Mouse (Mus musculus) liver, embryonic 16.5 days (tissue): ENCODE results near the gene Zmynd8. TPM values are rescaled to one million over a fixed set of nuclear protein-coding genes. Genes with fewer than 3 reads are reported as not detected.

ENCODE experiments used
- ATAC-seq: fragments of 200-750 bp; cut with Nextera tagmentation; 2 replicates; pipeline ENCODE4 v1.8.0; 2017; ENCODE audit warnings: low read depth, mild to moderate bottlenecking, moderate number of reproducible peaks, moderate library complexity
- H3K27ac ChIP-seq: fragments of 300-500 bp; sonication (generic); 2 replicates; pipeline ENCODE4 v1.5.1; 2014; ENCODE audit warnings: mild to moderate bottlenecking, low read length
- H3K27me3 ChIP-seq: fragments of 300-500 bp; sonication (generic); 2 replicates; pipeline ENCODE4 v1.6.1; 2014; ENCODE audit warnings: low read depth, low read length, mixed read lengths; ENCODE audit not compliant: control insufficient read depth, insufficient read depth
- H3K36me3 ChIP-seq: fragments of 300-500 bp; sonication (generic); 2 replicates; pipeline ENCODE4 v1.6.1; 2014; ENCODE audit warnings: mild to moderate bottlenecking; ENCODE audit not compliant: control insufficient read depth, insufficient read depth
- H3K4me1 ChIP-seq: fragments of 300-500 bp; sonication (generic); 2 replicates; pipeline ENCODE4 v1.6.1; 2014; ENCODE audit warnings: low read depth, low read length, mixed read lengths; ENCODE audit not compliant: control insufficient read depth
- H3K4me2 ChIP-seq: fragments of 300-500 bp; sonication (generic); 2 replicates; pipeline ENCODE4 v1.6.1; 2014; ENCODE audit warnings: low read depth, low read length, mixed read lengths
- H3K4me3 ChIP-seq: fragments of 300-500 bp; sonication (generic); 2 replicates; pipeline ENCODE4 v1.5.1; 2014; ENCODE audit warnings: low read depth, mild to moderate bottlenecking, low read length
- H3K9ac ChIP-seq: fragments of 300-500 bp; sonication (generic); 2 replicates; pipeline ENCODE4 v1.6.1; 2014; ENCODE audit warnings: low read depth, low read length
- H3K9me3 ChIP-seq: fragments of 300-500 bp; sonication (generic); replicated peaks from 2 replicates; pipeline ENCODE4 v1.6.1; 2016; ENCODE audit warnings: low read length; ENCODE audit not compliant: control insufficient read depth
- WGBS: fragments of 180-500 bp; shearing (Covaris S2); extraction: QIAGEN DNeasy Blood & Tissue Kit; methylation state at CpG from one replicate; pipeline ENCODE4 v1.1.7; 2014; ENCODE audit not compliant: insufficient replicate concordance; 5-methylcytosine and 5-hydroxymethylcytosine counted together
- polyA plus RNA-seq: library from polyadenylated mRNA; unstranded; fragments of >200 nt; fragmentation: Nextera tagmentation; extraction: Ambion mirVana; gene quantifications from 2 replicates; pipeline ENCODE4 v1.2.1, GENCODE M21; 2015

Gene Zmynd8
- polyA plus RNA-seq, 1 experiment from 2014 or later = 20.0 TPM

DNA sequence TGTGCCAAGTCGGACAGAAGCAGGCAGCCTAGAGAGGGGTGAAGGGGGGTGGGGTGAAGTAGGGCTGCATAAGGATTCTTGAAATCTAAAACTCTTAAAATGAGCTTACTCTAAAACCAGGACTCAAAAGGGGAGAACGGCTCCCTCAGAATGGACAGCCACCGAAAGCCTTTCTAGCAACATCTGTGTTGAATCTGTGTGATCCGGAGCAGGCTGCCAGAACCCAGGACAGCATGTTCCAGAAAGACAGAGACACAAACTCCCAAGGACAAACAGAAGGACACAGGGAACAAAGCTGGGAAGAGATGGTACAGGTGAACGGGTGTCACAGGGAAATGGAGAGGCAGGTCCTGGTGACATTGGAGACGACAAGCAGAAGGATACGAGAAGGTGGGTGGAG is 25.6 kb downstream of the Zmynd8 start:
- Histone ChIP-seq H3K4me3 (no peak overlapping the region), H3K9me3 (no peaks in the 10 kb centered on the region), H3K9ac (no peak overlapping the region), H3K4me1 (peaks cover 52% of the 10 kb centered on the region), H3K27me3 (no peaks in the 10 kb centered on the region), H3K36me3 (peaks cover 24% of the 10 kb centered on the region), H3K4me2 (no peak overlapping the region), H3K27ac (no peak overlapping the region)
- no peak for ATAC-seq
- WGBS = 80% methylated on average over 7 of the region's 7 CpGs

DNA sequence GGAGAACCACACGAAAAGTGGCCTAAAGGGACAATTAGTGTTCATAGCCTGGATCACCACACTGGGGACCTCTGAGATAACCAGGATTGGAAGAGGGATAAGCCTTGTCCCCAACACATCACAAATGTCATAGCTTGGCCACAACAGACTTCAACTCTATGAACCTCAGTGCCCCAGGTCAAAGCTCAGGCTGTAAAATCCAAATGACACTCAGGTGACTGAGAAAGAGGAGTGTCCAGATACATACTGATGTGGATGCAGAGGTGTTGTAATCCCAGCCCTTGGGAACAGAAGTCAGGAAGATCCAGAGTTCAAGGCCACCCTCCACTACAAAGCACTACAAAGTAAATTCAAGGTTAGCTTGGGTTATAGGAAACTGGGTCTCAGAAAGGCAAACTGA is 29.6 kb downstream of the Zmynd8 start:
- 43% methylated on average over 1 of the region's 1 CpGs for WGBS
- Histone ChIP-seq H3K4me2 (no peak overlapping the region), H3K27me3 (no peaks in the 10 kb centered on the region), H3K27ac (peak overlapping the region; percentile 31; the same call in 1 of the 2 replicates), H3K36me3 (peaks cover 13% of the 10 kb centered on the region), H3K9me3 (no peaks in the 10 kb centered on the region), H3K4me1 (peaks cover 15% of the 10 kb centered on the region), H3K9ac (no peak overlapping the region), H3K4me3 (no peak overlapping the region)
- peak; percentile 52 for ATAC-seq

DNA sequence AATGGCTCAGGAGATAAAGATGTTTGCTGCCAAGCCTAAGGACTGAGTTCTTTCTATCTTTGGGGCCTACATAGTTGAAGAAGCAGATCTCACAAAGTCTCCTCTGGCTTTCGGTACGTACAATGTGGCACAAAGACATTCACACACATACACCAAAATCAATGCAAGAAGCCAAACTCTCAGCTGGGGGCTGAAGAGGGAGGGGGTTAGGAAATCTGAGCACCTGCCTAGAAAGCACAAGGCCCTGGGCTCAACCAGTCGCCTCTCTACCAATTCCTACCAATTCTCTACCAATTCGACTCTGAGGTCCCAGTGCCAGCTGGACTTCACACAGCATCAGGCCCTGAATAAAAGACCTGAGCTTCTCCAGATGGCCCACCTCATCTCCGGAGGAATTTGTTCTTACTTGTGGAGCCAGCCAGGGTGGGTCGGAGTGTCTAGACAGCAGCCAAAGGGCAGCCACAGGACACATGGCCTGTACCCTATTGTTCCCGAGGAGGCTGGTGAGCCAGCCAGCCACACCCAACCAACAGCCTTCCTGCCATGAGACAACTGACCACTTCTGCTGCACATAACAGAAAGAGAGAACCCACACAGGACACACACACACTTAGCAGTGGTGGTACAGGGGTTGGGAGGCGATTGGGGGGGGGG is 30.2 kb downstream of the Zmynd8 start:
- Histone ChIP-seq H3K4me3 (no peak overlapping the region), H3K4me1 (peaks cover 17% of the 10 kb centered on the region), H3K27ac (no peak overlapping the region; the same call in 1 of the 2 replicates), H3K9me3 (no peaks in the 10 kb centered on the region), H3K27me3 (no peaks in the 10 kb centered on the region), H3K4me2 (no peak overlapping the region), H3K9ac (no peak overlapping the region), H3K36me3 (peaks cover 10% of the 10 kb centered on the region)
- WGBS = 60% methylated on average over 8 of the region's 8 CpGs
- no peak for ATAC-seq

DNA sequence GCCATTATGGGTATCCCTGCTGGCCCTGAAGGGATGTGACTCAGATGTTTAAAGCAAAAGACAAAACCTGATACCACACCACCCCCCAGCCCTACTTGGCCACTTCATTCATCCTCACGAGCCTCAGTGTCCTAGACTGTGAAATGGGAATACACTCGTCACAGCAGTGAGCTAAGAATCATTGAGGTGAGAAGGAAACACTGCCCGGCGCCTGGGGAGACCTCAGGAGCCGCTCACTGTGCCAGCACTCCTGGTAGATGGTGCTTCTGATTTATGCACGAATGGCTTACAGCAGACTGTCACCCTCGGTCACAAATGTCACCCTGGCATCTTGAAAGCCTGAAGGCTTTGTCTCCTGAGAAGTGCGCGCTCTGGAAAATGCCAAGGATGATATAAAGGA is 31.3 kb downstream of the Zmynd8 start:
- H3K36me3 ChIP-seq = peaks cover 10% of the 10 kb centered on the region
- H3K4me3 ChIP-seq = no peak overlapping the region
- ATAC-seq = no peak
- WGBS = 82% methylated on average over 9 of the region's 9 CpGs
- H3K9me3 ChIP-seq = no peaks in the 10 kb centered on the region
- H3K4me2 ChIP-seq = no peak overlapping the region
- no peak overlapping the region for H3K27ac ChIP-seq
- H3K4me1 ChIP-seq = peaks cover 18% of the 10 kb centered on the region
- H3K9ac ChIP-seq = no peak overlapping the region
- no peaks in the 10 kb centered on the region for H3K27me3 ChIP-seq

DNA sequence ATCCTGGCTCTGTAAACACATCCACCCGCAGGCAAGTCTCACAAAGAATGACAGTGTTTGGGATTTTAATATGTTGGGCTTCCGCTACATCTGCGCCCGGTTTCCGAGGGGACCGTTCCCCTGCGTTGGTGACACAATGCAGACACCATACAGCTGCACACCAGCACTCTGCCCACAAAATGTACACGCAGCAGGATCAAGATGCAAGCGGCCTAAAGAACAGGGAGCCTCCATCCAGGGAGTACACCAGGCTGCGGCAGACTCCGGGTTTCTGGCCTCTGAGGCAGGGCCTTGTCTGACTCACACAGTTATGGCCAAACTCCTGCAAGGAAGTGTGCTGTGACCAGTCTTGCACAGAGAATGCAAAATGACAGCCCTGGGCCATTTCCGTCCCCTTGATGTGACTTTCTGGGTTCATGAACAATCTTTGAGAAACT is 31.8 kb downstream of the Zmynd8 start:
- H3K27me3 ChIP-seq = no peaks in the 10 kb centered on the region
- peaks cover 12% of the 10 kb centered on the region for H3K36me3 ChIP-seq
- WGBS = 83% methylated on average over 12 of the region's 12 CpGs
- no peak overlapping the region for H3K27ac ChIP-seq
- H3K9me3 ChIP-seq = no peaks in the 10 kb centered on the region
- H3K4me2 ChIP-seq = no peak overlapping the region
- peaks cover 18% of the 10 kb centered on the region for H3K4me1 ChIP-seq
- no peak overlapping the region for H3K4me3 ChIP-seq
- no peak overlapping the region for H3K9ac ChIP-seq
- ATAC-seq = no peak

DNA sequence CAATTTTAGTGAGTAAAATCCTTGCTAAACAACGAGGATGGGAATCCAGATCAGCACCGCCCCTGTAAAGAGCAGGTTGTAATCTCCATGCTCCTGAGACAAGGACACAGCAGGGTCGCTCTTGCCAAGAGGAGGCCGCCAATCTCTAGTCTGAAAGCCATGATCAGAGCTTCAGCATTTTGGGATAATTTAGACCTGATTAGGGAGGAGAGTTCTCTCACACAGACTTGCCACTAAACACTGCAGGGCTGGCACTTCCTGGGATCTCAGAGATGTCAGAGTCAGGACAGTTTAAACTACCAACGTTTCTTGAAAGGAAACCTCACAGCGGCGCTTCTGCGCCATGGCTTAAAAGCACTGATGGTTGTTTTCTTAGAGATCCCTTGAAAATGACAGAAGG is 32.4 kb downstream of the Zmynd8 start:
- Histone ChIP-seq H3K9me3 (no peaks in the 10 kb centered on the region), H3K27ac (0 out of 2 replicates have a peak overlapping the region, but pooled peaks have one; percentile 12), H3K4me1 (peaks cover 18% of the 10 kb centered on the region), H3K4me3 (no peak overlapping the region), H3K9ac (no peak overlapping the region), H3K36me3 (peaks cover 11% of the 10 kb centered on the region), H3K27me3 (no peaks in the 10 kb centered on the region), H3K4me2 (no peak overlapping the region)
- no peak for ATAC-seq
- WGBS = 71% methylated on average over 8 of the region's 8 CpGs

DNA sequence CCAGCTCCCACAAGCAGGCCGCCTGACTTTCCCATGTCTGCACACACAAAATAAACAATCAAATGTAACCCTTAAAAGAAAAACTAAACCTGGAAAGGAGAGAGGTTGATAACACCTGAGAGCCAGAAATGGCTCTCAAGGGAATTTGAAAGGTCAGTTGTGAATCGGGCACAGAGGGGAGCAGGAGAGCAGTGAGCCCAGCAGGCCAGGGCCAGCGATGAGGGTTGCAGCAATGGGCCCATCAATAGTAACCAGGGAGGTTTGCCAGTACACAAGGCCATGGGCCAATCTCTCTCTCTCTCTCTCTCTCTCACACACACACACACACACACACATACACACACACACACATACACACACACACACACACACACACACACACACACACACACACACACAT is 34.0 kb downstream of the Zmynd8 start:
- H3K27ac ChIP-seq = no peak overlapping the region
- H3K9me3 ChIP-seq = no peaks in the 10 kb centered on the region
- H3K4me2 ChIP-seq = no peak overlapping the region
- no peak overlapping the region for H3K9ac ChIP-seq
- H3K4me1 ChIP-seq = peaks cover 22% of the 10 kb centered on the region
- peaks cover 2% of the 10 kb centered on the region for H3K36me3 ChIP-seq
- WGBS = 83% methylated on average over 3 of the region's 3 CpGs
- no peak overlapping the region for H3K4me3 ChIP-seq
- H3K27me3 ChIP-seq = no peaks in the 10 kb centered on the region
- ATAC-seq = no peak

DNA sequence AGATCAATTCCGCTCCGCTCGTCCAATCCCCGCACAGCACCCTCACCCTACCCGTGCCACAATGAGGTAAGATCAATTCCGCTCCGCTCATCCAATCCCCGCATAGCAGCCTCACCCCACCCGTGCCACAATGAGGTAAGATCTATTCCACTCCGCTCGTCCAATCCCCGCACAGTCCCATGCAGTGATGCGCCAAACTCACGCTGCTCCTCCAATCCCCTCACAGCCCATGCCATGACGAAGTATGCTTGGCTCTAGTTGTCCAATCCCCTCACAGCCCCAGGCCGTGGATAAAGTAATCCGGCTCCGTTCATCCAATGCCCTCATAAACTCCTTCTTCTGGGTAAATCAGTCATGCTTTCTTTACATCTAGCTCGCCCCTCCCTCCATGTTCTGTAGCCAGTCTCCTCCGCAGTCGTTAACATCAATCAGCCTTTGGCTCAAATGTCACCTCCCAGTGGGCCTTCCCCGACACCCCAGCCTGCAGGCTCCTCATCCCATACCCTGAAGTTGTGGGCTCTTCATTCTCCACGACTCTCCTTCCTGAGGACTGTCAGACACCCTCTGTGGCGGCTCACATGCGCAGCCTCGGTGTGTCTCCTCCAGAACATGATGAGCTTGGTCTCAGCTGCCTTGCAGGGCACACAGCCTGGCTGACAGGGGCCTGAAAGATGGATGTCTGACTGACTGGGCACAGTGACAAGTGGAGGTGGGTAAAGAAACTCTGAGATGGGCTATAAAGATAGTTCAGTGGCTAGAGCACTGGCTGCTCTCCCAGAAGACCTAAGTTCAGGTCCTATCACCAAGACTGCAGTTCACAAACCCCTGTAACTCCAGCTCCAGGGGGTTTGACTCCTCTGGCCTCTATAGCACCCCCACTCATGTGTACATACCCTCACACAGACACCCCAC is 36.9 kb downstream of the Zmynd8 start:
- H3K27ac ChIP-seq = no peak overlapping the region
- no peak overlapping the region for H3K9ac ChIP-seq
- H3K27me3 ChIP-seq = no peaks in the 10 kb centered on the region
- no peaks in the 10 kb centered on the region for H3K9me3 ChIP-seq
- no peak overlapping the region for H3K4me3 ChIP-seq
- H3K4me1 ChIP-seq = peaks cover 40% of the 10 kb centered on the region
- H3K4me2 ChIP-seq = no peak overlapping the region
- WGBS = 89% methylated on average over 26 of the region's 26 CpGs
- ATAC-seq = no peak
- H3K36me3 ChIP-seq = peaks cover 2% of the 10 kb centered on the region
